Mouse (Mus musculus): ENCODE results near the gene Gm28729. TPM values are rescaled to one million over a fixed set of nuclear protein-coding genes. Genes with fewer than 3 reads are reported as not detected.
A peak's percentile ranks its signal among the peaks of the same experiment; 100 is the strongest.

Gene Gm28729
- polyA plus RNA-seq, 1 experiment from 2014 or later = not detected

- no peak for DNase-seq (ENCODE audit: low spot score)
Observed at GRCm38 (mm10) chr9:96469556-96470265, 55.4 kb downstream of the Gm28729 start.

DNA sequence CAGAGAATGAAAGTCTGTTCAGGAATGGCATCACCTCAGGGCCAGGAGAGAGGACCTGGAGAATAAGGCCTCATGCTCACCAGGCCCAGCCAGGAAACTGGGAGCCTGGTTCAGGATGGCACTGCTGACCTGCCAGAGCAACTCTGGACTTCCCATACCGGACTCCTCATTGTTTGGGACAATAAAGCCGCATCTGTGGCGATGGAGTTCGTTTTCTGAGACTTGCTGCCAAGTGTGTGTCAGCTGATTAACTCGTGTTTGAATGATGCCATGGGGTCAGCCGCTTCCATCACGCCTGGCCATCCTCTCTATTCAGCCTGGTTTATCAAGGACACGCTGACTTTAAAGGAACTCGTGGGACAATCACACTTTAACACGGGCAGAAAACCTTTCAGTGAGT lies 61.4 kb downstream of the Gm28729 start:
- no peak for DNase-seq (ENCODE audit: low spot score)

GRCm38 (mm10) chr9:96461607-96462006 lies 63.5 kb downstream of the Gm28729 start:
- no peak for DNase-seq (ENCODE audit: low spot score)

GRCm38 (mm10) chr9:96460117-96460865 lies 64.8 kb downstream of the Gm28729 start:
- no peak for DNase-seq (ENCODE audit: low spot score)

GRCm38 (mm10) chr9:96455618-96456017 lies 69.4 kb downstream of the Gm28729 start:
- no peak for DNase-seq (ENCODE audit: low spot score)

DNA sequence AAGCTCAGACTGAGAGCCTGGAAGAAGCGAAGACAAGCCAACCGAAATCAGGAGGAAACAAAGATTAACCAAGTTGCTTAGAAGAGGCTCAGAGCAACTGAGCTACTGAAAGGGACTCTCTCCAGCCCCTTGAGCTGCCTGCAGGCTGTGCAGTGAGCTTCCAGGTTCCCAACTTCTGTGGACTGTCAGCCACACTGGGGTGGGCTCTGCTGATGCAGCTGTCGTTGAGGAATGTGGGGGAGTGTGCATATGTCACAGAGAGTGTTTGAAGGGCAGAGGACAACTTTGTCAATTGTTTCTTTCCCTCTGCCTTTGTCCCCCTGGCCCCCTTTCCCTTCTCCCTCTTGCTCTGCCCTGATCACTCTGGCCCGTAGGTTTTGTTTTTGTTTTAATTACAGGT lies 72.1 kb downstream of the Gm28729 start:
- no peak for DNase-seq (ENCODE audit: low spot score)

DNA sequence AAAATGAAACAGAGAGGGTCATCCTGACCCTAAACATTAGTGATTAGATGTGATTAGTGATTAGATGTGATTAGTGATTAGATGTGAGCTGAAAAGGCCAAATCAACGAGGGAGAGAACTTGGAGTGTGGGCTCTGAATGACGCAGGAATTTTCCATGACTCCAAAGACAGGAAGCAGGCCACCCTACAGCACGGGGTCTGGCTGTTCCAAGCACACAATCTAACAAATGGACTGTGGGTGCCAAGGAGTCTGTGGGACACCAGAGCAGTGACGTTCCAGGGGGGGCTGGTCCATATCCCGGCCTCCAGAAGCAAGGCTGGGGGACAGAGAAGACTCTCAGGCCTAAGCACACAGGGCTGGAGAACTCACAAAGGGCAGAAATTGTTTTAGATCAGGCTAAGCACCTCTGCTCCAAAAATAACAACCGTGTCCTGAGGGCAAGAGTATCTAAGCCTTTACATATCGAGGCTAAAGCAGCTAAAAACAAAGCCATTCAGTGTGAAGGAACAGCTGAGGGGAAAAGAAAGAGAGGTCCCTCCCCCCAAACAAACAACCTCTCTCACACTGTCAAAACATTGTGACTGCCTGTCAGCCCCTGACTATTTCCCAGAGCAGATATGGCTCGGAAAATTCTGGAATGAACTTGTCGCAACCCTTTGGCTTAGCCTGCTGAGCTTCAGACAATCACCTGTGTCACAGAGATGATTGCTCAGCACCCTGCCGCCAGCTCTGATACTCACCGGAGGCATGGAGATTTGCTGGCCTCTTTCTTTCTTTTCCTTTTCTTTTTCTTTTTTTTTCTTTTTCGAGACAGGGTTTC lies 74.0 kb downstream of the Gm28729 start:
- no peak for DNase-seq (ENCODE audit: low spot score)

DNA sequence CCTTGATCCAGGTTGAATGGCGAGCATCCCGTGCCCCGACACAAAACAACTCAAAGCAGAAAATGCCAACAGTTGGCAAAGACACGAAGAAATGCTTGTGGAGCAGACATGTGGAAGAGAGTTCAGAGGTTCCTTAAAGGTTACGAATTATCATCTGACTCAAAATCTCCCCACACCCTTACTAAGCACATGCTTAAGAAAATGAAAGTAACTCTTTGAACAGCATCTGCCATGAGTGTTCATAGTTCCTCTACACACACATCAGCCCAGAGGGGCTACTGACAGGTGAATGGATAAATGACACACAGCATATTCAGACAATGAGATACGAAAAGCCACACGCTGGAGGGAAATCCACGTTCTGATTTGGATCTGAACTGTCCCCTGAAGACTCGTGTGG lies 75.5 kb downstream of the Gm28729 start:
- no peak for DNase-seq (ENCODE audit: low spot score)

GRCm38 (mm10) chr9:96445351-96445750 lies 79.7 kb downstream of the Gm28729 start:
- no peak for DNase-seq (ENCODE audit: low spot score)

GRCm38 (mm10) chr9:96442081-96442480 lies 83.0 kb downstream of the Gm28729 start:
- DNase-seq (ENCODE audit: low spot score) = peak; percentile 42

- peak; percentile 55 for DNase-seq (ENCODE audit: low spot score)
Observed at GRCm38 (mm10) chr9:96438334-96438871, 86.7 kb downstream of the Gm28729 start.

DNA sequence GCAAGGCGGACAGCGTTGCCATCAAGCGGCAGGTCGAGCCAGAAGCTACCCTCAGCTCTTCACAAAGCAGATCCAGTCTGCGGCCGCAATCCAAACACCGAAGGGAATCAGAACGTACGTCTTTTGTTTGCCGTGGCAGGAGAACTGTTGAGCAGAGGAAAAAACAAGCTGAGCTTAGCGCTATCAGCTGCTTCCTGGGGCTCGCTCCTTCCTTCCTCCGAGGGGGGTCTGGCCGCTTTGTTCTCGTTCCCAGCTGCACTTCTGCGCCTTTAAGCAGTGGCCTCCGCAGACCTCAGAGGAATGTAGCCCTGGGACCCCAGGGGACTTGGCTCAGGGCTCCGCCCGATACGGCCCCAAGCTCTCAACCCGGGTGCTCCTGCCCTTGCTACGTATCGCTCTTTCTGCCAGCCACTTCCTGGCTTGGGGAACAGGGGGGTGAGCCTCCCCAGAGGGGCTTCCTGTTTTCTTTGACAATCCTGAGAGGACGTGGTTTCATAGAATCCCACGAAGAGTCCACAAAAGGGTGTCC lies 87.2 kb downstream of the Gm28729 start:
- DNase-seq (ENCODE audit: low spot score) = peak; percentile 82

GRCm38 (mm10) chr9:96436901-96437804 lies 87.9 kb downstream of the Gm28729 start:
- peak; percentile 34 for DNase-seq (ENCODE audit: low spot score)

Other genes starting within 250 kb of the Gm28729 start
- 203 and 216 TPM in 2 replicates for gene Atp1b3, start 160.8 kb downstream of the Gm28729 start, polyA plus RNA-seq (2015; fragmentation: Nextera tagmentation; extraction: Ambion mirVana)
- gene Rnf7, start 46.6 kb downstream of the Gm28729 start, polyA plus RNA-seq (2015; fragmentation: Nextera tagmentation; extraction: Ambion mirVana) = 196 and 200 TPM in 2 replicates
- gene Rasa2, start 106.4 kb upstream of the Gm28729 start, polyA plus RNA-seq (2015; fragmentation: Nextera tagmentation; extraction: Ambion mirVana) = 24.6 and 33.3 TPM in 2 replicates
- 21.1 and 21.4 TPM in 2 replicates for gene Zbtb38, start 227.6 kb upstream of the Gm28729 start, polyA plus RNA-seq (2015; fragmentation: Nextera tagmentation; extraction: Ambion mirVana)

All from thymus, postnatal 0 days (tissue).